Mouse (Mus musculus) erythroblast, adult 5-6 weeks (primary cell): ENCODE measurements around the gene Gm20721. TPM values are rescaled to one million over a fixed set of nuclear protein-coding genes. Genes with fewer than 3 reads are reported as not detected.
"Not testable (repeated sequence)": the region's sequence is repeated elsewhere in the genome, so short reads cannot be mapped to it uniquely, and the experiment has no call there.

Experiments
- ATAC-seq: replicated peaks from 2 replicates; pipeline ENCODE4 v1.8.0; 2016; ENCODE audit warnings: moderate number of reproducible peaks, mild to moderate bottlenecking, moderate TSS enrichment, inconsistent platforms; ENCODE audit not compliant: poor library complexity, low FRiP score, severe bottlenecking
- total RNA-seq, 2 experiments: library from RNA; stranded (forward) in 1 of 2; stranded (reverse) in 1 of 2; fragments of 150-400 nt in 1 of 2; fragments of 200-764, 138-1000 nt in 1 of 2; gene quantifications; 2 replicates each; pipeline versions ENCODE4 v1.2.3 to v1.2.4; 2015 to 2017; ENCODE audit warnings: low replicate concordance in 2 of 2

Gm20721 gene
- total RNA-seq, 2 experiments from 2014 or later = 0.43 TPM; not detected in 1

DNA sequence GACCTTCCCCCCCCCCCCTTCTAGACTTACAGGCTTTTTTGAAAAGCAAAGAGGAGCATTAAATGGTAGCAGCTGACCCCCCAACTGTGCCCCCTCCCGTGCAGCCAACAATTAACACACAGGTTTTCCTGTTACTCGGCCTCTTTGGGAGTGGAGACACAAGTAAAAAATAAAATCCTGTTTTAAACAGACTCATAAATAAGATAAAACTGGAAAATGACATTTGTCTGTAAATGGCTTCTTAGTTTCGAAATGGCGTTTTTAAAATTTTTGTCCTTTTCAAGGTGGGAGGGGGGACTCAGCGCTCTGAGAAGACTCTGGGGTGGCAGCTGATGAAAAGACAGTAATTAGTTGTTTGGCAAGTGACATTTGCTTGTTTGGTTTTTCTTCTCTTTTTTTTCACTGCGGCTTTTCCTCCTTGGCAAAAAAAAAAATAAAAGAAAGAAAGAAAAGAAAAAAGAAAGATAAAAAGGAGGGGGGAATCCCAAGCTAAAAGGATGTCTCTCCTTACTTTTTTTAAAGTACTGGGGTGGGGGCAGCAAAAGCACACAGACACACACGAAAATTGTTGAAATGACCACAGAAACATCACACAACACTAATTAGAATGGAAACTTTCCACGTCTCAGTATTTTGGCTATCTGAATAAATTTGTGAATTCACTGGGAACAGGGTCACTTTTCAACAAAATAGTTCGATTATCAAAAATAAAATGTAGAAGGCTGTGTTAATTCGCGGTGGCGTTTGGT lies 15.1 kb downstream of the Gm20721 start:
- ATAC-seq = no peak

DNA sequence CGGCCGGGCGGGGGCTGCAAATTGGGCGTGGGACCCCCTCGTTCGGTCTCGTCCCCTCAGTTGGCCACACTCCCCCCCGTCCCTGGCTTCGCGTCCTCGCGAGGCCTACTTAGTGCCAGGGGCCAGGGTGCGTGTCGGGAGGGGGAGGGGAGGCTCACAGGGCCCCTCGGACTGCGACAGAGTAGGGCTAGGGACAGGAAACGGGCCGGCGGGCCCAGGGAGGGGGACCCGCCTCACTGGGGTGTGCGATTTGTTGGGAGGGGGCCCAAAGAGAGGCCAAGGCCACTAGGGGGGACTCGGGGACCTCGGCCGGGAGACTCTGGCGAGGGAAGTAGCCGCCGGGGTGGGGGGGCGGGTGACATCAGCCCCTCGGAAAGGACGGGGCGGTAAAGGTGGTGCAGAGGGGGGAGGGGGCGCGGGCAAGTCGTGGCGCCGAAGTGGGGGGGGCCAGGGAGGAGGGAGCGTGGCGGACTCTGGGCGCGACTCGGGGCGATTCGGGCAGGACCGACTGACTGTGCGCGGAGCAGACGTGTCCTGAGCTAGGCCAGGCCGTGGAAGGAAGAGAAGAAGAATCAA lies 15.8 kb downstream of the Gm20721 start:
- ATAC-seq = peak; percentile 55

DNA sequence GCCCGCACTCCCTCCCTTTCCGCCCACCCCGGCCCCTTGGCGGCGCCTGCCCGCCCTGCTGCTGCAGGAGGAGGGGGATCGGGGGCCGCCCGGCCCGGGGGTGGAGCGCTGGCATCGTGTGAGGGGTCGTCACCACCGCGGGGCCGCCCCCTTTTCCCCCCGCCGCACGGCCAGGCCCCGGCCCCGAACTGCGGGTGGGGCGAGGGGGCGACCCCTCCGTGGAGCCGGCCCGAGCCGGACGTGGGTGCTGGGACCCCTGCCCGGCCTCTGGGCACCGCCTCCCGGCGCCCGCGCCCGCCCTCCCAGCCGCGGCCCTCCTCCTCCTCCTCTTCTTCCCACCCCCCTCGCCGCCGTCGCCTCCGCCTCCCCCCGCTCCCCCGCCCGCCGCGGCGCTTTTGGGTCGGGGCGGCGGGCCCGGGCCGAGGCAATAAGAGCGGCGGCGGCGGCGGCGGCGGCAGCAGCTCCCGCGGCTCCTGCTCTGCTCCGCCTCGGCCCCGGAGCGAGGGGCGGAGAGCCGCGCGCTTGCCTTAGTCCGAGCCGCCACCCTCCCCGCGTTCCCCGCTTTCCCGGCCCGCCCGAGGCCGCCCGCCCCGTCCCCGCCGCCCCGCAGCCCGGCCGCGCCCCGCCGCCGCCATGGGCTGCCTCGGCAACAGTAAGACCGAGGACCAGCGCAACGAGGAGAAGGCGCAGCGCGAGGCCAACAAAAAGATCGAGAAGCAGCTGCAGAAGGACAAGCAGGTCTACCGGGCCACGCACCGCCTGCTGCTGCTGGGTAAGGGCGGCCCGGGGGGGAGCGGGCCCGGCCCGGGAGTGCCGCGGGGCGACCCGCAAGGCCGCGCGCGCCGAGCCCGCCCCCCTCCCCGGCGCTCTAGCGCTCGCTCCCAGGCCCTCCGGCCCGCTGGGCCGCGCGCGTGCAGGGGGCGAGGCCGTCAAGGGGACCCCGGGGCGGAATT lies 16.6 kb downstream of the Gm20721 start:
- ATAC-seq = peak; percentile 41

DNA sequence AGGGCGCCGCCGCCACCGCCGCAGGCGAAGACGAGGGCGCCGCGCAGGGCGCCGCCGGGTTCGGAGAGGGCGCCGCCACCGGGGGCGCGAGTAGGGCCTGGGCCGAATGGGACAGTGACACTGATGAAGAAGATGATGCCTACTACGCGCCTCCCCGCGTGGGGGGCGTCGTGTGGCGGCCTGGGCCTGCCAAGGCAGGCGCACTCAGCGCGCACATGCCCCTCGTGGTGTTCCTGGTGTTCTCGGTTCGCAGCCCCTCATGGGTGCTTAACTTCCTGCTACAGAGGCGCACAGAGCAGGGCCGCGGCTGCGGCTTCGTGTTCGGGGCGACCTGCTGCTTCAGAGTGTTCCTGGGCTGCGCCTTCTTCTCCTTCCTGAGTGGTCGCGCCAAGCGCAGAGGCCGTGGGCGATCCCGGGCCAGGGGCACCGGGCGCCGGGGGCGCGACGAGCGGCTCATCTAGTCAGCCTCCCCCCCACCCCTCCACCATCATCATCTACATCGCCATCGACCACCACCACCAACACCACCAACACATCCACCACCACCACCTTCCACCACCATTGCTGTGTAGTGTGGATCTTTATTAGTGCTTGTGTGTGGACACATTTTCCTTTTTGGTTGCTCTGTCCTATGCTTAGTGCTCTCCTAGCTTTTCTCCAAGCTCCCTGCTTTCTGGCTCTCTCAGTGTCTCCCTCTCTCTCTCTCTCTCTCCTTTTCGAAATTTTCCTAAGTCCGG lies 17.4 kb downstream of the Gm20721 start:
- no peak for ATAC-seq

- no peak for ATAC-seq
Measured at GRCm38 (mm10) chr2:174328358-174328905, 18.1 kb downstream of the Gm20721 start.

DNA sequence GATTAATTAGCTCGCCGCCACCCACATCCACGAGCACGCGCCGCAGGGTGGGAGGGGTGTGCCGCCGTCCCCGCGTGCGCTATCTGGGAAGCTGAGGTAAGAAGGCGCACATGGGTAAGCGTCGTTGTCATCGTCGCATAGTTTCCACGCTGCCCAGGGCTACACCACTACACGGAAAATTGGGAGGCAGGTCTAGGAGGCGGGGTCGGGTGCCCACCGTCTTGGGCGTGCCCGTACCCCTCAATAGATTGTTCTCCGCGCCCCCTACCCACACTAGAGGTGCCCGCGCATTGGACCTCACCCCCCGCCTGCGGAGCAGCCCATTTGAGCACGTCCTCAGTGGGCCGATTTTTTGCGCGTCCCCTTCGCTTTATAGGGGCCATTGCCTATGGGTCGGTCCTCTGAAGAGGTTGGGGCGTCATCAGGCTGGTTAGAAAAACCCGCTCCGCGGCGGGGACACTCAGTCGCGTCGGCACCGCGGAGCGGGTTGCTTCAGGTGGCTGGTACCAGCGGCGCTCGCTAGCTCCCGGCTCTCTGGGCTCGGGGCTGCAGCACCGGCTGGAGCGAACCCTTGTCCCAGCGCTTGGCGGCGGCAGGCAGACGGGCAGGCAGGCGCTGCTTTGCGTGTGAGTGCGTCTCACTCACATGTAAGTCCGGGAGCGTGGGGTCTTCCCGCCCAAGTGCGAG lies 19.1 kb downstream of the Gm20721 start:
- peak; percentile 77 for ATAC-seq

DNA sequence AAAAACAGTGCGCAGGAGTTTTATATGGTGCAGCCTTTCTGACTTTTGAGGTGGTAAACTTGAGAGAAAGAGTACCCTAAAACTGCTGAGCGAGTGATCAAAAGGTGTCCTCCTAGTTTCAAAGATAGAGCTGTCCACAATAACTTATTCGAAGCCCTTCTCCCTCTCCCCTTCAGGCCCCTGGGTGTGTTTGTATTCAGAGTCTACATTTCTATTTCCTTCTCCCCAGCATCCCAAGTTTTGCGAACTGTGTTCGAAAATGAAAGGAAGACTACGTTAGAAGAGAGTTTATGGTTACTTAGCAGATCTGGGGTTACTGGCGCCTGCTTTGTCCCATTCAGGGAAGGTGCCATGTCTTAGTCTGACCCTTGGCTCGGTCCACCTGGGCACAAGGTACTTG lies 20.0 kb downstream of the Gm20721 start:
- no peak for ATAC-seq

- no peak for ATAC-seq
Measured at GRCm38 (mm10) chr2:174325989-174326388, 20.5 kb downstream of the Gm20721 start.

GRCm38 (mm10) chr2:174316661-174317060 lies 29.9 kb downstream of the Gm20721 start:
- ATAC-seq = no peak

GRCm38 (mm10) chr2:174315445-174315844 lies 31.1 kb downstream of the Gm20721 start:
- not testable (repeated sequence) for ATAC-seq

DNA sequence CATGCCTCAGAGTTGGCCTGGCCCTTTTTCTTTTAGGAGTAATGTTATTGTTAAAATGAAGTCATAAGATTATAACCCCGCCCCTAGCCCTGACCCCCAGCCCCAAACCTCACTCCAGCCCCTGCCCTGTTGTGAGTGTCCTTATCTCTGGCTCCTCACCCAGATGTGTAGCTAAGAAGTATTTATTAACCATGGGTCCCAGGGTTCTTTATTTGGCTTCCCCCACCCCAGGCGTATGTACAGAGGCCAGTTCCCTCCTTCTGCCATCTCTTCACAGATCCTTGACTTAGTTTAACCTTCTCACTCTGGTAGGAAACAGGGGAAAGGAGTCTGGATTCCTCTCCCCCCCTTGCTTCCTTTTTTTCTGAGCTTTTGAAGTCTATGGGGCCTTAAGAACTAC lies 33.9 kb downstream of the Gm20721 start:
- ATAC-seq = no peak

DNA sequence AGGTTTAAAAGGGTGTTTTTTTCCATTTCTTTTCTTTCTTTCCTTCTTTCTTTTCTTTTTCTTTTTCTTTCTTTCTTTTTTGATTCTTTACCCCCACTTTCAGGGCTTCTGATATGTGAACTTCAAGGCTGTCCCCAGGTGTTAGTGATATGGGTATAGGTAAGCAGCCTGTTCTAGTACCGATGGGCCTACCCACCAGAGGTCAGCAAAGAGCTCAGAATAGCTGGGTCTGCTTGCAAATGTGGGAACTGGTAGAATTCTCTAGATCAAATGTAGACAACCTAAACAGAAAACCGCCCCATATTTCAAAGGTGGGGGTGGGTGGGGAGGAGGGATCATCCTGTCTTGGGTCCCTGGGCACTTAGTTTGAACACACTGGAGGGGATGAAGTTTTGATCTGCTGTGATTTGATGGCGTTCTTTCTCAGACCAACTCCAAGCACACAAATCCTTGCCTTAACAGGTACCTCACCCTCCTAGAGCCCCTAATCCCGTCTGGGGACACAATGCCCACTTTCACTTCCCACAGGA lies 34.3 kb downstream of the Gm20721 start:
- 0 out of 2 replicates have a peak, but pooled peaks have one; percentile 47 for ATAC-seq

- no peak for ATAC-seq
Measured at GRCm38 (mm10) chr2:174311613-174312012, 34.9 kb downstream of the Gm20721 start.

- no peak for ATAC-seq
Measured at GRCm38 (mm10) chr2:174310913-174311514, 35.5 kb downstream of the Gm20721 start.

DNA sequence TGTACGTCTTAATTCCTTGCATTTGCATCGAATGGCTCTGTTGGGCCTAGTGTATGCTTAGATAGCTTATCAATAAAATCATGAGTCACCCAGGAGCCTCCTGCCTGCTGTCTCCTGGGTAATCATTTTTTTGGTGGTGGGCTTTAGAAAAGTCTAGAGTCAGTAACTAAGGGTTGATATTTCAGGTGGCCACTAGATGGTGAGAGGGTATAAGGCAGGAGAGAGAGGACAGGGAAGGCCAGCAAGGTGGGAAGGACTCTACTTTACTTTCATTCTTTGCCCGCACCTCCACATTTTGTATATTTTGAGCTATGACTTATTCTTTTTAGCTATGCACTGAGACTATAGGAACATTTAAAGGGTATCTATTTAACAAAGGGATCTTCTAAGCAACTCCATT lies 38.6 kb downstream of the Gm20721 start:
- no peak for ATAC-seq

DNA sequence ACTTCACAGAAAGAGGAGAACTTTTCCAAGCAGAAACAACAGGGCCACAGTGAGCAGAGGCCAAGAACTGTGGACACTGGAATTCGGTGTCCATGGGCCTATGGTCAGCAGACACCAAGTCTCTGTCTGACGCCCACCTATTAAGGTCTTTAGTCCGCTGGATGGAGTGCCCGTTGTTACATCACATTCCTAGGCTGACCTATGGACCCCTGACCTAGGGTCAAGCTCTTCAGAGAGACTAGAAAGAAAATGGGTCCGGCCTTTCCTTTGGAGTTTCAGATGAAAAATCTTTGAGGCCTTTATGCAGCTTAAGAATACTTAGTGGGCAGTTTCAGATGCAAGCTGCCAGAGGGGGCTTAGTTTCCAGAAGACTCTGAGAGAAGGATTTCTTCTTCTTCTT lies 40.9 kb downstream of the Gm20721 start:
- ATAC-seq = no peak

- no peak for ATAC-seq
Measured at GRCm38 (mm10) chr2:174302526-174302925, 44.0 kb downstream of the Gm20721 start.

DNA sequence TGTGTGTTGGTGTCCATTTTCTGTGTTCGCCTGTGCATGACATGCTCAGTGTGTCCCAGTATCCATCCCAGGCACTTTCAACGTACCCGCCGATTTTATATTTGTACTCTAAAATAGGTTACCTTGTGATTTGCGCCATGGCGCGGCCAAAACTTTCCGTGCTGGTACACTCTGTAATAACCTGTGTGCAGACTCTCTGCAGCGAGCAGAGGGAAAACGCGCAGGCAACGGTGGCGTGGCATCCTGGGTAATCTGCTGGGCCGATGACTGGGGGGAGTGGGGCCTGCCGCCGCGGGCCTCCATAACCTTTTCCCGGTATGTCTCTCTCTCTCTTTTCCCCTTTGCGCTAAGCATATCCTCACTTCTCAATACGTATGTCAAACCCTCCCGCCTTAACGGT lies 45.8 kb downstream of the Gm20721 start:
- ATAC-seq = no peak
